Mouse (Mus musculus) CH12.LX (cell line): ENCODE results near the gene Lmx1a. TPM values are rescaled to one million over a fixed set of nuclear protein-coding genes. Genes with fewer than 3 reads are reported as not detected.

Source experiments
- DNase-seq: peaks from one replicate; pipeline ENCODE4 v3.0.0-alpha.2; 2013; ENCODE audit errors: extremely low read depth
- H3K27ac ChIP-seq: 2 replicates; pipeline ENCODE4 v1.5.1; 2012; ENCODE audit warnings: low read depth, mild to moderate bottlenecking, control low read depth, moderate library complexity; ENCODE audit not compliant: insufficient read depth
- H3K27me3 ChIP-seq: replicated peaks from 2 replicates; pipeline ENCODE3; 2012; ENCODE audit warnings: inconsistent platforms
- H3K36me3 ChIP-seq, 2 experiments: replicated peaks in 1 of 2; 2 replicates each; pipeline versions ENCODE3 to v1.6.1; 2012; ENCODE audit warnings: inconsistent platforms in 1 of 2, low read length in 1 of 2, mild to moderate bottlenecking in 1 of 2, mixed read lengths in 1 of 2, moderate library complexity in 1 of 2; ENCODE audit not compliant: control insufficient read depth in 1 of 2, insufficient read depth in 1 of 2
- H3K4me1 ChIP-seq, 2 experiments: 2 replicates each; pipeline ENCODE4 v1.6.1; 2012; ENCODE audit warnings: inconsistent platforms in 1 of 2, moderate library complexity in 1 of 2; ENCODE audit not compliant: insufficient read depth in 2 of 2, control insufficient read depth in 1 of 2
- H3K4me2 ChIP-seq: 2 replicates; pipeline ENCODE4 v1.6.1; 2012; ENCODE audit warnings: low read depth, mild to moderate bottlenecking, control low read depth; ENCODE audit not compliant: poor library complexity, insufficient read depth, severe bottlenecking
- H3K4me3 ChIP-seq, 3 experiments: fragments of 150-350 bp in 1 of 3; sonication (generic) in 1 of 3; replicated peaks in 1 of 3; 2 replicates each; pipeline versions ENCODE3 to v1.5.1; 2011 to 2012; ENCODE audit warnings: low read depth in 2 of 3, low read length in 2 of 3, mild to moderate bottlenecking in 2 of 3, moderate library complexity in 2 of 3, control low read depth in 1 of 3, improper control_type of control experiment in 1 of 3, inconsistent platforms in 1 of 3, mixed read lengths in 1 of 3; ENCODE audit not compliant: poor library complexity in 1 of 3
- H3K79me2 ChIP-seq: replicated peaks from 2 replicates; pipeline ENCODE4 v1.6.1; 2012; ENCODE audit warnings: mild to moderate bottlenecking, moderate library complexity; ENCODE audit not compliant: control insufficient read depth, poor library complexity, insufficient read depth, severe bottlenecking; ENCODE audit errors: extremely low read depth
- H3K9ac ChIP-seq: 2 replicates; pipeline ENCODE4 v1.6.1; 2012; ENCODE audit warnings: low read depth, mild to moderate bottlenecking, control low read depth, moderate library complexity; ENCODE audit not compliant: insufficient read depth
- H3K9me3 ChIP-seq: replicated peaks from 2 replicates; pipeline ENCODE3; 2012; ENCODE audit warnings: low read length, inconsistent platforms, mixed read lengths
- BHLHE40 ChIP-seq: IDR thresholded peaks from 2 replicates; pipeline ENCODE4 v1.6.1; 2011; ENCODE audit warnings: mild to moderate bottlenecking, low read depth, low read length, improper control_type of control experiment
- CHD2 ChIP-seq: IDR thresholded peaks from 2 replicates; pipeline ENCODE4 v1.6.1; 2011; ENCODE audit warnings: low read length, improper control_type of control experiment
- E2F4 ChIP-seq: IDR thresholded peaks from 2 replicates; pipeline ENCODE4 v1.6.1; 2011; ENCODE audit warnings: low read depth, low read length, improper control_type of control experiment; ENCODE audit not compliant: insufficient replicate concordance
- HCFC1 ChIP-seq: IDR thresholded peaks from 2 replicates; pipeline ENCODE4 v1.6.1; 2012; ENCODE audit warnings: low read depth, mild to moderate bottlenecking, inconsistent platforms, low read length, improper control_type of control experiment
- JUN ChIP-seq: IDR thresholded peaks from 2 replicates; pipeline ENCODE4 v1.6.1; 2011; ENCODE audit warnings: low read depth, mild to moderate bottlenecking, low read length, improper control_type of control experiment, moderate library complexity; ENCODE audit not compliant: insufficient read depth
- JUND ChIP-seq: conservative IDR thresholded peaks from 2 replicates; pipeline ENCODE4 v1.6.1; 2011; ENCODE audit warnings: low read depth, low read length, improper control_type of control experiment
- KAT2A ChIP-seq: IDR thresholded peaks from 2 replicates; pipeline ENCODE4 v1.6.1; 2012; ENCODE audit warnings: low read length, improper control_type of control experiment, inconsistent platforms; ENCODE audit not compliant: insufficient replicate concordance
- MAX ChIP-seq: IDR thresholded peaks from 2 replicates; pipeline ENCODE4 v1.6.1; 2011; ENCODE audit warnings: low read length, improper control_type of control experiment
- MAZ ChIP-seq: IDR thresholded peaks from 2 replicates; pipeline ENCODE4 v1.6.1; 2012; ENCODE audit warnings: low read depth, mild to moderate bottlenecking, inconsistent platforms, low read length, improper control_type of control experiment, moderate library complexity
- MEF2A ChIP-seq: IDR thresholded peaks from 2 replicates; pipeline ENCODE4 v1.6.1; 2014; ENCODE audit warnings: low read depth, mild to moderate bottlenecking, inconsistent platforms, low read length, improper control_type of control experiment, borderline replicate concordance
- MXI1 ChIP-seq: IDR thresholded peaks from 2 replicates; pipeline ENCODE4 v1.6.1; 2011; ENCODE audit warnings: mild to moderate bottlenecking, low read depth, low read length, improper control_type of control experiment
- NELFE ChIP-seq: IDR thresholded peaks from 2 replicates; pipeline ENCODE4 v1.6.1; 2011; ENCODE audit warnings: low read depth, low read length, improper control_type of control experiment
- RAD21 ChIP-seq: IDR thresholded peaks from 2 replicates; pipeline ENCODE4 v1.6.1; 2011; ENCODE audit warnings: low read depth, mild to moderate bottlenecking, low read length, improper control_type of control experiment, moderate library complexity
- SMC3 ChIP-seq: IDR thresholded peaks from 2 replicates; pipeline ENCODE4 v1.6.1; 2011; ENCODE audit warnings: low read depth, low read length, improper control_type of control experiment
- TCF12 ChIP-seq: IDR thresholded peaks from 2 replicates; pipeline ENCODE4 v1.6.1; 2014; ENCODE audit warnings: low read depth, mild to moderate bottlenecking, inconsistent platforms, low read length, improper control_type of control experiment
- ZC3H11A ChIP-seq: IDR thresholded peaks from 2 replicates; pipeline ENCODE4 v1.6.1; 2012; ENCODE audit warnings: low read depth, mild to moderate bottlenecking, inconsistent platforms, low read length, improper control_type of control experiment
- dilution Hi-C: fragments of 300-500 bp; cut with MboI; formaldehyde crosslinking; loops from 2 replicates; pipeline ENCODE4 v1.14.3; 2020; ENCODE audit warnings: low sequenced_read_pairs; ENCODE audit not compliant: extremely low pct_unique_long_range_greater_than_20kb, extremely low pct_ligation_motif_present
- in situ Hi-C: fragments of 300-500 bp; cut with MboI; formaldehyde crosslinking; loops from 3 replicates; pipeline ENCODE4 v1.14.3; 2019; ENCODE audit warnings: low sequenced_read_pairs, low pct_ligation_motif_present, low pct_unique_long_range_greater_than_20kb, mixed read lengths
- polyA plus RNA-seq: library from polyadenylated mRNA; unstranded; fragments of >175 nt; gene quantifications from 2 replicates; pipeline ENCODE4 v1.2.1, GENCODE M21; 2012; ENCODE audit warnings: low read depth; ENCODE audit not compliant: insufficient read length
- total RNA-seq, 2 experiments: library from RNA; depleted of rRNA; stranded (reverse); fragments of 300-350 nt in 1 of 2; fragments of >200 nt in 1 of 2; gene quantifications; 2 replicates each; pipeline ENCODE4 v1.2.3; 2012 to 2014

Gene Lmx1a
- total and polyA plus RNA-seq, 3 experiments = not detected

GRCm38 (mm10) chr1:167766619-167767018 lies 77.6 kb downstream of the Lmx1a start:
- Histone ChIP-seq H3K9me3 (peaks cover 77% of the 10 kb centered on the region), H3K36me3 (no peaks in the 10 kb centered on the region), H3K9ac (no peak overlapping the region), H3K27me3 (no peaks in the 10 kb centered on the region), H3K4me1 (no peaks in the 10 kb centered on the region), H3K4me2 (no peak overlapping the region), H3K27ac (no peak overlapping the region), H3K4me3 (no peak overlapping the region), H3K79me2 (no peaks in the 10 kb centered on the region)
- in situ Hi-C loops (no loop called here), dilution Hi-C loops (no loop called here)
- DNase-seq = no peak
- TF ChIP-seq E2F4 (no peak), MAZ (no peak), MAX (no peak), MXI1 (no peak), RAD21 (no peak), BHLHE40 (no peak)

- dilution Hi-C loops = no loop called here
- Histone ChIP-seq H3K4me2 (no peak overlapping the region), H3K9ac (no peak overlapping the region), H3K36me3 (no peaks in the 10 kb centered on the region), H3K79me2 (no peaks in the 10 kb centered on the region), H3K27me3 (no peaks in the 10 kb centered on the region), H3K4me1 (no peaks in the 10 kb centered on the region), H3K4me3 (no peak overlapping the region), H3K27ac (no peak overlapping the region), H3K9me3 (peaks cover 68% of the 10 kb centered on the region)
- DNase-seq = no peak
- in situ Hi-C loops = no loop called here
- TF ChIP-seq JUN (no peak), NELFE (no peak), MEF2A (no peak), HCFC1 (no peak), KAT2A (no peak), ZC3H11A (no peak), JUND (no peak), SMC3 (no peak), CHD2 (no peak), RAD21 (no peak), TCF12 (no peak)
Observed at GRCm38 (mm10) chr1:167770457-167770856, 81.4 kb downstream of the Lmx1a start.
